Mouse (Mus musculus): ENCODE results near the gene Rnf11. TPM values are rescaled to one million over a fixed set of nuclear protein-coding genes. Genes with fewer than 3 reads are reported as not detected.
A peak's percentile ranks its signal among the peaks of the same experiment; 100 is the strongest.

The Rnf11 gene
- polyA plus RNA-seq, 1 experiment from 2014 or later, result 31.9 TPM

DNA sequence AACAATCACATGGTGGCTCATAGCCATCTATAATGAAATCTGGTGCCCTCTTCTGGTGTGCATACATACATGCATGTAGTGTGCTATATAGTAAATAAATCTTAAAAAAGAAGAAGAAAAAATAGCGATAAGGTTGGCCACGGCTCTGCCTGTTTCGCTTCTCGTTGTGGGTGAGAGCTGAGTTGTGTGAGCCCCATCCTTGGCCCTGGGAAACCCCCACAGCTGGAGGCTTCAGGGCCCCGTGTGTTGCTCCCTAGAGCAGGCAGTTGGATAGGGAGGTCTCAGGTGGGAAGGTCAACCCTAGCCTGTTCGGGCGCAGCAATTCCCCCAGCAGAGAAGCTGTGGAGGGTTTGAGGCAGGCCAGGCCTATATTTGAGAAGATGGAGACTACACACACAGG is 54.3 kb downstream of the Rnf11 start:
- no peaks in the 10 kb centered on the region for H3K27me3 ChIP-seq
- H3K4me2 ChIP-seq, result no peak overlapping the region
- no peak overlapping the region for H3K4me3 ChIP-seq (replicated peaks)
- H3K36me3 ChIP-seq, result no peaks in the 10 kb centered on the region
- WGBS, result 86% methylated on average over 7 of the region's 7 CpGs
- no peak for ATAC-seq (replicated peaks; ENCODE audit: low FRiP score)
- no peaks in the 10 kb centered on the region for H3K9me3 ChIP-seq (replicated peaks)
- H3K4me1 ChIP-seq, result 0 out of 2 replicates have a peak, but pooled peaks cover 4% of the 10 kb centered on the region
- no peak overlapping the region for H3K9ac ChIP-seq
- no peak overlapping the region for H3K27ac ChIP-seq

DNA sequence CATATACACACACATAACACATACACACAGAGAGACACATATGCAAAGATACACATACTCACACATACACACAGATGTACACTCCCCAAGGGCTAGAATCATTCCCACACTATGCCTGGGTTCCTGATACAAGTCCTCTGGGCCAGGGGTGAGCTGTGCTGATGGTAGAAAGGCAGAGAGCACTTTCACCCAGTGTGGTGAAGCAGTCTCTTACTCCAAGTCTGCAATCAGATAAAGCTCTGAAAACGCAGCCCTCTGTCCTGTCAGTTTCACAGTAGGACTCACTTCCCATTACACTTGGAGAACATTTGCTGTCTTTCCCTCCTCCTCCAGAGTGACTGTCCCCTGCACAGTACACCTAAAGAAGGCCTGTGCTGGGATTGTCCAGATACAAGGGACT is 57.5 kb downstream of the Rnf11 start:
- no peak for ATAC-seq (replicated peaks; ENCODE audit: low FRiP score)
- Histone ChIP-seq H3K9ac (no peak overlapping the region), H3K27me3 (no peaks in the 10 kb centered on the region), H3K36me3 (no peaks in the 10 kb centered on the region), H3K4me1 (peaks cover 8% of the 10 kb centered on the region; the same call in 1 of the 2 replicates), H3K4me2 (no peak overlapping the region), H3K27ac (no peak overlapping the region), H3K4me3 (replicated peaks) (no peak overlapping the region), H3K9me3 (replicated peaks) (no peaks in the 10 kb centered on the region)
- WGBS, result 61% methylated on average over 1 of the region's 1 CpGs

DNA sequence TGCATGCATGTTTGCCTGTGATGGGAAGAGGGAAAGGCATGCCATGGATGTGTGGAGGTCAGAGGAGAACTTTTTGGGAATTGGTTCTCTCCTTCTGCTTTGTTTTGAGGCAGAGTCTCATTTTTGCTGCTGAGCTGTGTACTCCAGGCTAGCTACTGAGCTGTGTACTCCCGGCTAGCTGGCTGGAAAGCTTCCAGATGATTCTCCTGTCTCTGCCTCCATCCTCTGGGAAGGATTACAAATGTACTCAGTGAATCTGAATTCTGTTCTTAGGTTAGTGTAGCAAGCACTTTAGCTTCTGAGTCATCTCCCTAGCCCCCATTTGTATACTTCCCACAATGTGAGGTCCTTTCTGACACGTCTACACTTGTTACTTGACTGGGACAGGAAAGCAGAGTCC is 61.1 kb downstream of the Rnf11 start:
- Histone ChIP-seq H3K27me3 (no peaks in the 10 kb centered on the region), H3K27ac (no peak overlapping the region), H3K9ac (no peak overlapping the region), H3K36me3 (no peaks in the 10 kb centered on the region), H3K4me2 (no peak overlapping the region), H3K4me3 (replicated peaks) (no peak overlapping the region), H3K4me1 (peaks cover 13% of the 10 kb centered on the region), H3K9me3 (replicated peaks) (no peaks in the 10 kb centered on the region)
- no peak for ATAC-seq (replicated peaks; ENCODE audit: low FRiP score)
- WGBS, result 67% methylated on average over 2 of the region's 2 CpGs

DNA sequence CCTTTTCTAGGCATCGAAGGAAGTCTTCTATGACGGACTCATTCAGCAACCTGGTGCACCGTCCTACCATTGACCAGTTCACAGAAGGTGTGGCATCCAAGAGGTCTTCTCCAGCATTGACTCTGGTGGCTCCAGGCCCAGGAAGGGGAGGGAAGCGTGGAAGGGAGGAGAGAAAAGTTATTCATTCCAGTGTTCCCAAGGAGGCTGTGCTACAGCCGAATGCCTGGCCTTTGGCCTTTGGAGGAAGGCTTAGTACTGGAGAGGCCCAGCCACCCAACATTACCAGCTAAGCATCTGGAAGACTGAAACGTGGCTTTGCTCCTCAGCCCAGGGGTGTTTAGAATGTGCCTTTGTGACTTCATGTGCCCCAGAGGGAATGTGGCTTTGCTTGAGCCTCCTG is 62.1 kb downstream of the Rnf11 start:
- Histone ChIP-seq H3K4me1 (peaks cover 13% of the 10 kb centered on the region), H3K4me3 (replicated peaks) (no peak overlapping the region), H3K9me3 (replicated peaks) (no peaks in the 10 kb centered on the region), H3K36me3 (no peaks in the 10 kb centered on the region), H3K4me2 (no peak overlapping the region), H3K27me3 (no peaks in the 10 kb centered on the region), H3K27ac (no peak overlapping the region), H3K9ac (no peak overlapping the region)
- no peak for ATAC-seq (replicated peaks; ENCODE audit: low FRiP score)
- 64% methylated on average over 6 of the region's 6 CpGs for WGBS

DNA sequence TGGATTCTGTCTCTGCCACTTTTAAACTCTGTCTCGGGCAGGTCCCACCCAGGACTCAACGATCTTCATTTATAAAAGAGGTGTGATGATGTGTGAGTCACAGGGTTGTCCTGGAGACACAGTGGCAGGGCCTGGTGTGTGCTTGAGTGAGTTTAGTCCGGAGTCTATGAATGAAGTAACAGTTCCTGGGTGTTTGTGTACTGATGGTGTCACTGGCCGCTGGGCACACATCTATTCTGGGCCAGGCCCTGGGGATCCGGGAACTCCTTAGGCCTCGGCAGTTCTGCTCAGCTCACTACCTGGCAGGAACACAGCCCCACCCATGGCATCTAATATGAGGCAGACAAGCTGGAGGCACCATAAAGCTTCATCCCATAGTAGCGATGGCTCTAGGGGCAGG is 62.9 kb downstream of the Rnf11 start:
- WGBS, result 83% methylated on average over 7 of the region's 7 CpGs
- Histone ChIP-seq H3K36me3 (no peaks in the 10 kb centered on the region), H3K4me3 (replicated peaks) (no peak overlapping the region), H3K27ac (no peak overlapping the region), H3K9me3 (replicated peaks) (no peaks in the 10 kb centered on the region), H3K4me1 (peaks cover 13% of the 10 kb centered on the region), H3K27me3 (no peaks in the 10 kb centered on the region), H3K4me2 (no peak overlapping the region), H3K9ac (no peak overlapping the region)
- no peak for ATAC-seq (replicated peaks; ENCODE audit: low FRiP score)

DNA sequence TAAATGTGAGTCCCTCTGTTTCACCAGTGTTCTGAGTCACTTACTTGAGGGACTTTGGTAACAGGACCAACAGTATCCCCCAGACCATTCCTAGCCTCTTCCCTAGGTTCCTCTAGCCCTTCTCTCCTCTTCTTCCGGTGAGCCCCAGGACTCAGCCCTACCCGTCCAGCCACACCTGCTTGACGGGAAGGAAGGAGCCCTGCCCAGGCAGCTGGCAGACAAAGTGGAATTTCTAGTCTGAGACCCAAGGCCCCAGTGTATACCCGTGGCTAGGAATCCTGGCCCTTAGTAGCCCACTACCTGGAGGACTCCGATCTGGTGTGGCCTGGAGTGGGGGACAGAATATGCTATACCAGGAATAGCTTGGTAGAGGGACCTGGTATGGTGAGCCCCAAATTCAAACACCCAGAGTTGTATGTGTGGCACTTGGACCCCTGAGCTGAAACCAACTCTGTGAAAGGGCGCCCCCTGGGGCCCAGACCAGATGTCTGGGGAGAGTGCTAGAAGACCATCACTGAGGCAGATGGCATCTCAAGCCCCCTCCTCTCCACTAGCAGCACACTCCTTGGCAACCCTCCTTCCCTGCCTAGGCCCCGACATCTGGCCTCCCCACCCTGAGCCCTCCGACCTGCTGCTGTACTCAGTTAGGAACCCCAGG is 64.3 kb downstream of the Rnf11 start:
- no peak overlapping the region for H3K4me3 ChIP-seq (replicated peaks)
- no peaks in the 10 kb centered on the region for H3K9me3 ChIP-seq (replicated peaks)
- whole genome bisulfite sequencing, result 79% methylated on average over 8 of the region's 8 CpGs
- ATAC-seq (replicated peaks; ENCODE audit: low FRiP score), result 0 out of 2 replicates have a peak, but pooled peaks have one; percentile 21
- no peak overlapping the region for H3K4me2 ChIP-seq
- H3K9ac ChIP-seq, result no peak overlapping the region
- H3K4me1 ChIP-seq, result peaks cover 13% of the 10 kb centered on the region
- no peaks in the 10 kb centered on the region for H3K36me3 ChIP-seq
- H3K27me3 ChIP-seq, result no peaks in the 10 kb centered on the region
- no peak overlapping the region for H3K27ac ChIP-seq

DNA sequence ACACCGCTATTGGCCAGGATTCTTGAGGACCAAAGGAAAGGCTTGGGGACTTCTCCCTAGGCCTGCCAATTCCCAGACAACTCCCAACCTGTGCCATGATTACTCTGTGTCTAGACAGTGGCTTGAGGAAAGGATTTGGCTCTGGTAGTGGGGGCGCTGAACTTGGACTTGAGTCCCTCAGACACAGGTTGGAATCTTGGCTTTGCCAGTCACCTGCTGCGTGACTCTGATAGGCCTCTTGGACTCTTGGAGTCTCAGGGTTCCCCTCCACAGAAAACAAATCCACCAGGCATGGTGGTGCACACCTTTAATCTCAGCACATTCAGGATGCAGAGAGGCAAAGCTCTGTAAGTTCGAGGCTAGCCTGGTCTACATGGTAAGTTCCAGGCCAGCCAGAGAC is 65.0 kb downstream of the Rnf11 start:
- no peak overlapping the region for H3K4me3 ChIP-seq (replicated peaks)
- peak; percentile 34; the same call in 1 of the 2 replicates for ATAC-seq (replicated peaks; ENCODE audit: low FRiP score)
- H3K4me2 ChIP-seq, result no peak overlapping the region
- H3K27me3 ChIP-seq, result no peaks in the 10 kb centered on the region
- no peaks in the 10 kb centered on the region for H3K36me3 ChIP-seq
- no peaks in the 10 kb centered on the region for H3K9me3 ChIP-seq (replicated peaks)
- H3K4me1 ChIP-seq, result peaks cover 13% of the 10 kb centered on the region
- H3K9ac ChIP-seq, result no peak overlapping the region
- WGBS, result 91% methylated on average over 4 of the region's 4 CpGs
- peak overlapping the region; percentile 54 for H3K27ac ChIP-seq

DNA sequence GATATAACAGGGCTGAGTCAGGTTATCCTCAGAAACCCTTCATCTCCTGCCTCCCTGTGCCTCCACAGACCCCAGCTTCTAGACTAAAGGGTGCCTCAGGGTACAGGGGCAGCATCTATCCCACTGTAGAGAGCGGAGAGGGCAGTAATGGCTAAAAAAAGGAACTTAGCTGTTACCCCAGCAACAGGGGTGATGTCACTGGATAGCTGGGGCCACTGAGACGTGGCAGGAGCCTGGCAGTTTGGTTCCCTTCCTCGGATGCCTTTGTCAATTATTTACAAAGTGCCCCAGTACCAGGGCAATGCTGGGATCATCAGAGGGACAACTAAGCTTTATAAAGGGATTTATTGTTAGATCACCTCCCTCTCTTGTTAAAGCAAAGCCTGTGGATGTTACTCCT is 65.5 kb downstream of the Rnf11 start:
- H3K27me3 ChIP-seq, result no peaks in the 10 kb centered on the region
- peaks cover 13% of the 10 kb centered on the region for H3K4me1 ChIP-seq
- no peaks in the 10 kb centered on the region for H3K36me3 ChIP-seq
- no peak overlapping the region for H3K4me2 ChIP-seq
- WGBS, result 20% methylated on average over 3 of the region's 3 CpGs
- H3K27ac ChIP-seq, result peak overlapping the region; percentile 54; the same call in 1 of the 2 replicates
- no peak overlapping the region for H3K9ac ChIP-seq
- no peak overlapping the region for H3K4me3 ChIP-seq (replicated peaks)
- H3K9me3 ChIP-seq (replicated peaks), result no peaks in the 10 kb centered on the region
- peak; percentile 73 for ATAC-seq (replicated peaks; ENCODE audit: low FRiP score)

DNA sequence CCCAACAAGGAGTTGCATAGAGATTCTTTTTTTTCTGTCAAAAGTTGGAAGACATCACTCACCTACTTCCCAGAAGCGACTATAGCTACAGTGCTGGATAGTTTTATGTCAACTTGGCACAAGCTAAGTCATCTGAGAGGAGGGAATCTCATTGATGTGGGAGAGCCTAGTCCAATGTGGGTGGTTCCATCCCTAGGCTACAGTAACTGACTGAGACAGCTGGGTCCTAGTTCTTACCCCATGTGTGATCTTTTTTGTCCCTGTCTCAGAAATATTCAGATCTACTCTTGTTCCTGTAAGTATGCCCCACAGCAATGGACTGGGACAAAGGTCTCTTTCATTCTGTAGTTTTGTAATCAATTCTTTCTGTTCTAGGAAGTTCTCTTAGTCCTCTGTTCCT is 66.5 kb downstream of the Rnf11 start:
- Histone ChIP-seq H3K4me3 (replicated peaks) (no peak overlapping the region), H3K9ac (no peak overlapping the region), H3K4me2 (no peak overlapping the region), H3K9me3 (replicated peaks) (no peaks in the 10 kb centered on the region), H3K27me3 (no peaks in the 10 kb centered on the region), H3K36me3 (no peaks in the 10 kb centered on the region), H3K4me1 (peaks cover 13% of the 10 kb centered on the region), H3K27ac (no peak overlapping the region)
- ATAC-seq (replicated peaks; ENCODE audit: low FRiP score), result no peak
- WGBS, result 83% methylated on average over 1 of the region's 1 CpGs

DNA sequence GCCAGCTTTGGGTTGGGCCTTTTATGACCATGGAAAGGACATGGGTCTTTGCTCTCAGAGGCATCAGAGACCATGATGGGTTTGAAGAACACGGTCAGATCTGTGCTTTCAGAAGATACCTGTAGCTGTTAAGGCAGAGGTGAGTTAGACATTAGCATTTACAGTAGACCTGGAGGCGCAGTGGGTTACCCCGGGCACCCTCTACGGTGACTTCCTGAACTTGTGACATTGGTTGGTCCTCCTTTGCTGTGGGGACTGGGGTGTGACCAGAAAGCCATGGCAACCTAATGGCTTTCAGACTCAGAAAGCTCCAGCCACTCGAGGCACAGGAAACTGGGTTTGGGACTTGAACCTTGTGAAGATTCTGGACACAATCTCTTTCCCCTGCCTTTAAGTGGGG is 72.3 kb downstream of the Rnf11 start:
- H3K36me3 ChIP-seq, result no peaks in the 10 kb centered on the region
- no peaks in the 10 kb centered on the region for H3K9me3 ChIP-seq (replicated peaks)
- H3K9ac ChIP-seq, result no peak overlapping the region
- H3K4me2 ChIP-seq, result no peak overlapping the region
- peaks cover 6% of the 10 kb centered on the region; the same call in 1 of the 2 replicates for H3K4me1 ChIP-seq
- H3K27ac ChIP-seq, result no peak overlapping the region
- no peak overlapping the region for H3K4me3 ChIP-seq (replicated peaks)
- 85% methylated on average over 5 of the region's 5 CpGs for WGBS
- ATAC-seq (replicated peaks; ENCODE audit: low FRiP score), result no peak
- 0 out of 2 replicates have a peak, but pooled peaks cover 3% of the 10 kb centered on the region for H3K27me3 ChIP-seq

DNA sequence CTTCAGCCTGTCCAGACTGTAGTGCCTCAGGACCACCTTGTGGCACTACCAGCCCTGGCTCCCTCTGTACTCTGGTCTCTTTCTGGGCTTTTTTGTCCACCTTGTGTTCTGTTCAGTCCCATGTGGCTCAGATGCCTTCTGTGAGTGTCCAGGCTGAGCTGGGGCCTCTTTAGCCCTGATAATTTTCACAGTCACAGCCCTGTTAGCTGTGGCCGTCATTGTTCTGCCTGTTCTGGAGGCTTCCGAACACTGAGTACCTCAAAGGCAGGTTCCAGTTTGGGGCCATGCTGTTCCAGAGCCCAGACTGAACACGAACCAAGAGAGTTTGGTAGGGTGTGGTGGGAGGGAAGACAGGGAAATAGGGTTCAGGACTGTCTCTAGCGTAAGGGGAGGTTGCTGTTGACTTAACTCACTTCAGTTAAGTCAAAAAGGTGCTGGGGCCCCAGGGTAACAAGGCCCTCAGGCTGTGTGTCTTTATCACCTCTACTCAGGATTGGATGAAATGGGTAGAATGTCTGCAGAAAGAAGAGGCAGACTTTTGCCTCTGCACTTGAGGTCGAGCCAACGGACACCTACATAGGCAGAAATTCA is 73.1 kb downstream of the Rnf11 start:
- Histone ChIP-seq H3K27ac (no peak overlapping the region), H3K36me3 (no peaks in the 10 kb centered on the region), H3K4me2 (no peak overlapping the region), H3K4me3 (replicated peaks) (no peak overlapping the region), H3K27me3 (0 out of 2 replicates have a peak, but pooled peaks cover 3% of the 10 kb centered on the region), H3K4me1 (peaks cover 12% of the 10 kb centered on the region), H3K9me3 (replicated peaks) (no peaks in the 10 kb centered on the region), H3K9ac (no peak overlapping the region)
- WGBS, result 87% methylated on average over 6 of the region's 6 CpGs
- no peak for ATAC-seq (replicated peaks; ENCODE audit: low FRiP score)

DNA sequence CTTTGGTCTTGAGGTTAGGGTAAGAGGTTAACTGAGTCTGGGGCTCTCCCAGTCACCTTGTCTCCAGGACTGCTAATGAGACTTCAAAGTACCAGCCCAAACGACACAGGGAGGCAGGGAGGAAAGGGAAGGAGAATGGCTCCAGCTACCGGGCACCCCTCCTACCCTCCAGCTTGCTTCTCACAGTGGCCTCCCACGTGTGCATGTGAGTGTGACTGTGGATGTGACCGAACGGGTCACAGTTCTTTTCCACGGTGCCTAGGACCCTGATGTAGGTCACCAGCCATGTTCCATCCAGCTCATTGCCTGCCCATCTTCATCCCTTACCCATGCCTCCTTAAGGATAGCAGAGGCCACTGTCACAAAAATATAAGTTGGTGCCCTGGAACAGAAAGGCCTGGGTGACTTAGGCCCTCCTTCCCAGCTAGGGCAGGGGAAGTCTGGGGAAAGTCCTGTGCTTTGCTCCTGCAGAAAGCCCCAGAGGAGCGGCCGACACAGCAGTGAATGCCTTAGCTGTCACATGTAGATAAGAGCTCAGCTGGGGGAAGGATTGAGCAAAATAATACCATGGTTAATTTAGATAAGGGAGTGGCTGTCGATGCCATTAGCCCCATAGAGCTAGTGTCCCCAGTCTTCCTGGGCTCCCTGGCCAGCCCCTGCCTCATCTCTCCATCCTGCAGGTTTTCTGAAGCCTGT is 73.7 kb downstream of the Rnf11 start:
- no peaks in the 10 kb centered on the region for H3K9me3 ChIP-seq (replicated peaks)
- 0 out of 2 replicates have a peak, but pooled peaks cover 3% of the 10 kb centered on the region for H3K27me3 ChIP-seq
- H3K4me3 ChIP-seq (replicated peaks), result no peak overlapping the region
- H3K36me3 ChIP-seq, result no peaks in the 10 kb centered on the region
- WGBS, result 53% methylated on average over 9 of the region's 9 CpGs
- no peak; the same call in 1 of the 2 replicates for ATAC-seq (replicated peaks; ENCODE audit: low FRiP score)
- H3K4me1 ChIP-seq, result peaks cover 19% of the 10 kb centered on the region
- H3K9ac ChIP-seq, result no peak overlapping the region
- H3K27ac ChIP-seq, result no peak overlapping the region
- H3K4me2 ChIP-seq, result no peak overlapping the region

Data from kidney, embryonic 15.5 days (tissue).